Mouse (Mus musculus): ENCODE data around the gene Utp11. TPM values are rescaled to one million over a fixed set of nuclear protein-coding genes. Genes with fewer than 3 reads are reported as not detected.

The Utp11 gene
- polyA plus RNA-seq, 1 experiment from 2014 or later = 76.4 TPM

DNA sequence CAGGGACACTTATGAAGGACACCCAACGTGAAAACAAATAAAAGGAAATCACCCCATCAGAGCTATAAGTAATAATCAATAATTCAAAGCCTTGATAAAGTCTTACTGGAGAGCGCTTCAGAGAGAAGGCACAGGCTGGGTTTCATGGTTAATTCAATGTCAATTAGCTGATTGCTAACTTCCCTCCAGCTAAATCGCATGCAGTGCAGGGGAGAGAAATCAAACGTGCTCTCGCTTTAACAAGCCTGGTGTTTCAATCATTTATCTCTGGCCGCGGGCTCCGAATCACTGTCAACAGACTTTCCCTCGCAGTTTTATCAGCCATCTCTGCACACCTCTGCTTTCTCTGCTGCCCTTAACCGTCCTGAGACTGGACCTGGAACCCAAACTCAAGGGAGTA lies 60.5 kb downstream of the Utp11 start:
- no peak for DNase-seq (ENCODE audit: low spot score)

GRCm38 (mm10) chr4:124631456-124631855 lies 61.9 kb downstream of the Utp11 start:
- DNase-seq (ENCODE audit: low spot score) = no peak

MicroRNA genes within 50 kb of the gene (microRNA counts, 519-probe panel; counts per million panel counts)
- 473 counts per million, percentile 71 among the panel's probes with 10 or more counts for microRNA mmu-miR-697

Small RNA genes within 50 kb of the gene (microRNA-seq; reads per million reads assigned to microRNA genes)
- gene Gm24721 (ENCODE audit: borderline number of aligned reads) = not detected
- gene Mir697 (ENCODE audit: borderline number of aligned reads) = not detected

Other genes starting within 250 kb of the Utp11 start
- not detected in 2 replicates for gene 3100002H09Rik, start 82.8 kb downstream of the Utp11 start, polyA plus RNA-seq (2015; fragmentation: Nextera tagmentation; extraction: Ambion mirVana)
- gene Pou3f1, start 36.8 kb downstream of the Utp11 start, polyA plus RNA-seq (2015; fragmentation: Nextera tagmentation; extraction: Ambion mirVana) = 0.12 and 0.18 TPM in 2 replicates
- gene Fhl3, start 7.1 kb upstream of the Utp11 start, polyA plus RNA-seq (2015; fragmentation: Nextera tagmentation; extraction: Ambion mirVana) = 9.4 and 10.2 TPM in 2 replicates
- 136 and 155 TPM in 2 replicates for gene Sf3a3, start 21.2 kb upstream of the Utp11 start, polyA plus RNA-seq (2015; fragmentation: Nextera tagmentation; extraction: Ambion mirVana)
- gene Inpp5b, start 48.2 kb upstream of the Utp11 start, polyA plus RNA-seq (2015; fragmentation: Nextera tagmentation; extraction: Ambion mirVana) = 45.8 and 46.8 TPM in 2 replicates
- gene Mtf1, start 108.5 kb upstream of the Utp11 start, polyA plus RNA-seq (2015; fragmentation: Nextera tagmentation; extraction: Ambion mirVana) = 13.2 and 14.2 TPM in 2 replicates
- gene Yrdc, start 157.1 kb upstream of the Utp11 start, polyA plus RNA-seq (2015; fragmentation: Nextera tagmentation; extraction: Ambion mirVana) = 42.2 and 49.4 TPM in 2 replicates
- 37.4 and 42.6 TPM in 2 replicates for gene 1110065P20Rik, start 157.6 kb upstream of the Utp11 start, polyA plus RNA-seq (2015; fragmentation: Nextera tagmentation; extraction: Ambion mirVana)
- 0.15 and 0.25 TPM in 2 replicates for gene Maneal, start 168.6 kb upstream of the Utp11 start, polyA plus RNA-seq (2015; fragmentation: Nextera tagmentation; extraction: Ambion mirVana)
- gene Epha10, start 187.3 kb upstream of the Utp11 start, polyA plus RNA-seq (2015; fragmentation: Nextera tagmentation; extraction: Ambion mirVana) = not detected in 2 replicates
- gene 9930104L06Rik, start 243.4 kb upstream of the Utp11 start, polyA plus RNA-seq (2015; fragmentation: Nextera tagmentation; extraction: Ambion mirVana) = 9.0 and 10.6 TPM in 2 replicates
- gene Cdca8, start 245.7 kb upstream of the Utp11 start, polyA plus RNA-seq (2015; fragmentation: Nextera tagmentation; extraction: Ambion mirVana) = 116 and 154 TPM in 2 replicates